Mouse (Mus musculus) bone marrow macrophage, adult 2 months (primary cell): ENCODE measurements around the gene Tgfbi.

Experiments
- CTCF ChIP-seq: IDR thresholded peaks from 2 replicates; pipeline ENCODE4 v1.5.1; 2012; ENCODE audit warnings: low read depth, mild to moderate bottlenecking, low read length, moderate library complexity
- POLR2A ChIP-seq: IDR thresholded peaks from 2 replicates; pipeline ENCODE4 v1.6.1; 2012; ENCODE audit warnings: mild to moderate bottlenecking, low read depth, low read length, borderline replicate concordance

GRCm38 (mm10) chr13:56581961-56582434, 27.3 kb upstream of the Tgfbi start:
- TF ChIP-seq CTCF: no peak
- TF ChIP-seq POLR2A: no peak
